Mouse (Mus musculus) hindbrain, embryonic 11.5 days (tissue): ENCODE data around the gene Pip4k2a. TPM values are rescaled to one million over a fixed set of nuclear protein-coding genes. Genes with fewer than 3 reads are reported as not detected.

Source experiments
- ATAC-seq: fragments of 200-750 bp; cut with Nextera tagmentation; 2 replicates; pipeline ENCODE4 v1.8.0; 2017; ENCODE audit warnings: mild to moderate bottlenecking, moderate TSS enrichment, moderate library complexity; ENCODE audit not compliant: low FRiP score
- DNase-seq: peaks from one replicate; pipeline ENCODE4 v3.0.0-alpha.2; 2015; ENCODE audit warnings: low spot score
- H3K27ac ChIP-seq: fragments of 300-500 bp; sonication (generic); 2 replicates; pipeline ENCODE4 v1.5.1; 2014; ENCODE audit warnings: mild to moderate bottlenecking, low read depth, low read length
- H3K27me3 ChIP-seq: fragments of 300-500 bp; sonication (generic); 2 replicates; pipeline ENCODE4 v1.6.1; 2014; ENCODE audit warnings: mild to moderate bottlenecking, low read length, moderate library complexity, mixed read lengths; ENCODE audit not compliant: control insufficient read depth, insufficient read depth
- H3K36me3 ChIP-seq: fragments of 300-500 bp; sonication (generic); 2 replicates; pipeline ENCODE4 v1.6.1; 2014; ENCODE audit warnings: mild to moderate bottlenecking, low read length, moderate library complexity, mixed read lengths; ENCODE audit not compliant: control insufficient read depth, insufficient read depth
- H3K4me1 ChIP-seq: fragments of 300-500 bp; sonication (generic); replicated peaks from 2 replicates; pipeline ENCODE4 v1.6.1; 2014; ENCODE audit warnings: low read length, mixed read lengths; ENCODE audit not compliant: control insufficient read depth, insufficient read depth
- H3K4me2 ChIP-seq: fragments of 300-500 bp; sonication (generic); replicated peaks from 2 replicates; pipeline ENCODE4 v1.6.1; 2014; ENCODE audit warnings: mild to moderate bottlenecking, low read depth, low read length
- H3K4me3 ChIP-seq: fragments of 300-500 bp; sonication (generic); 2 replicates; pipeline ENCODE4 v1.5.1; 2014; ENCODE audit warnings: low read depth, low read length
- H3K9ac ChIP-seq: fragments of 300-500 bp; sonication (generic); 2 replicates; pipeline ENCODE4 v1.6.1; 2014; ENCODE audit warnings: low read depth, low read length
- H3K9me3 ChIP-seq: fragments of 300-500 bp; sonication (generic); 2 replicates; pipeline ENCODE4 v1.6.1; 2016; ENCODE audit warnings: low read length; ENCODE audit not compliant: control insufficient read depth
- WGBS: fragments of 180-500 bp; shearing (Covaris S2); extraction: QIAGEN DNeasy Blood & Tissue Kit; methylation state at CpG from one replicate; pipeline ENCODE4 v1.1.7; 2014; 5-methylcytosine and 5-hydroxymethylcytosine counted together
- polyA plus RNA-seq: library from polyadenylated mRNA; unstranded; fragments of >200 nt; fragmentation: Nextera tagmentation; extraction: Ambion mirVana; gene quantifications from 2 replicates; pipeline ENCODE4 v1.2.1, GENCODE M21; 2014

The Pip4k2a gene
- polyA plus RNA-seq, 1 experiment from 2014 or later, result 10.8 TPM

DNA sequence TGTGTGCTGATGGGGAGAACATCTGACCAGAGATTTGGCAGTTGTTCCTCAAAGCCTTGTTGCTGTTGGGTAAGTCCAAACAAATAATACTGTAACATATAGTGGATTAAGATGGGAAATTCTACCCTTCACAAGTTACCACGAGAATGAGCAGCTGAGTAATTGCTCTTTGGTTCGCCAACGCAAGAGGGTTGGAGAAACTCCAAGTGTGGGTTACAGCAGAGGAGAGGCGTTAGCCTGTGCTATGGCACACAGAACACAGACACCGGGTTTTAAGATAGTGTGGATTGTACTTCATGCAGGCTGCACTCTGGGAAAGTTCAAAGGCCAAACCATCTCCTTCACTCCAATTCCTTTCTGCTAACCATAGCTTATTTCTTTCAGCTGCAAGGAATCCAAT lies 144.6 kb downstream of the Pip4k2a start:
- Histone ChIP-seq H3K9ac (no peak overlapping the region), H3K4me1 (no peaks in the 10 kb centered on the region), H3K27ac (no peak overlapping the region), H3K36me3 (no peaks in the 10 kb centered on the region), H3K4me3 (no peak overlapping the region), H3K4me2 (no peak overlapping the region), H3K27me3 (no peaks in the 10 kb centered on the region), H3K9me3 (no peaks in the 10 kb centered on the region)
- 91% methylated on average over 5 of the region's 5 CpGs for WGBS
- ATAC-seq (no peak), DNase-seq (no peak)

DNA sequence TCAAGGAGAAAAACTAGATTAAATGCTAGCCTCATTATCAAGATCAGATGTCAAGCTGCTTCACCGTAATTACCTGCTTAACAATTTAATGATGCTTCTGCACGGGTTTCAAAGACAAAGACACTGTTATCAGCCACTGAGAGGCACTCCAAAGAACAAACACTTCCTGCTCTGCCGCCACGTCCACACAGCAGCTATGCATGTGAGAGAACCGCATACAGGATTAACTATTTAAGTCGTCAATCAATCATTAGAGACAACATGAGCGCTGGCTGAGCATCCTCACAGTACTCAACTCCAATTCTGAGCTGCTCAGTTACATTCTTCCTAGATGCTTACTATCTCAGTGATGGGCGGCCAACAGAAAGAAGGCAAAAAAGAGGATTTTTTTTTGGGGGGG lies 147.3 kb downstream of the Pip4k2a start:
- no peaks in the 10 kb centered on the region for H3K36me3 ChIP-seq
- WGBS, result 51% methylated on average over 8 of the region's 8 CpGs
- no peak overlapping the region for H3K4me2 ChIP-seq
- H3K9ac ChIP-seq, result no peak overlapping the region
- no peaks in the 10 kb centered on the region for H3K9me3 ChIP-seq
- H3K27ac ChIP-seq, result no peak overlapping the region
- no peak for DNase-seq
- H3K27me3 ChIP-seq, result no peaks in the 10 kb centered on the region
- H3K4me3 ChIP-seq, result no peak overlapping the region
- H3K4me1 ChIP-seq, result no peaks in the 10 kb centered on the region
- ATAC-seq, result no peak

DNA sequence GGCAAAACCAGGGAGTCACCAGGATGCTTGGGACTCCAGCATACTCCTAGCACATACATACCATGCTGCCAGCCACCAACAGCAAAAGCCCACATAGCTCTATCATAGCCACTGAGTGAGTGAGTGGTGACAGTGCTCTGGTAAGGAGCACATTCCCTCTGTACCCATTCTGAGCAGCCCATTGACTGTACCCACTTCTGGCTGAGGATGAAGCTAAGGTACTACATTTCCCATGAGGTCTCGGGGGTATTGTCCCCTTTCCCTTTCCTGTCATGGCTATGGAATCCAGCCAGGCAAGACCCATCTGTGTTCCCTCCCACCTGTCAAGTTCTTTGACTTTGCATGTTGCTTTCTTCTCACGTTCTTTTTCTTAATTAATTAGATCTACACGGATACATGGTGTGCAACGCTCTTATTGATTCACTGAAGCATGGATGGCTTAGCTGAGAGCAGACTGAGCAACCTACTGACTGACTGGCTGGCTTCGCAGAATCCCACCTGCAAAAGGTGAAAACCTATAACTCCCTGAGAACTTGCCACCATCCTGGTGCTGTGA lies 149.8 kb downstream of the Pip4k2a start:
- no peak overlapping the region for H3K4me2 ChIP-seq
- ATAC-seq, result no peak
- H3K9me3 ChIP-seq, result no peaks in the 10 kb centered on the region
- no peaks in the 10 kb centered on the region for H3K27me3 ChIP-seq
- H3K9ac ChIP-seq, result no peak overlapping the region
- no peak overlapping the region for H3K4me3 ChIP-seq
- DNase-seq, result no peak
- no peaks in the 10 kb centered on the region for H3K36me3 ChIP-seq
- no peaks in the 10 kb centered on the region for H3K4me1 ChIP-seq
- no peak overlapping the region for H3K27ac ChIP-seq
- 93% methylated on average over 5 of the region's 5 CpGs for WGBS

DNA sequence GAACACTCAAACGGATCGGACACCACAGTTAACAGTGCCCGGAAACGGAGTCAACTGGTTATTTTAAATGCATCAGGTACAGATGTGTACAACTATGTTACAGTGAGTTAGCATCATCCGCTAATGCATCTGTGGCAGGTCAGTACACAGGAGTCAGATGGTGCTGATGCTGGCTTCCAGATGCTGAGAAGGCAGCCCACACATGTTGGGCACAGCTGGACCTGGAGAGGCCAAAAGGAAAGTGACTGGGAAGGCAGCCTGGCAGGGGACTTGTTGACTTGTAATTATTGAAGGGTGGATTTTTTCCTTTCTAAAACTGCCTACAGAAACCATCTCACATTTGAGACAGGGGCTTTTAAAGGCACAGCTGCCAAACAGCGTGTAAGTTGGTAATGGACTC lies 155.4 kb downstream of the Pip4k2a start:
- no peaks in the 10 kb centered on the region for H3K36me3 ChIP-seq
- no peaks in the 10 kb centered on the region for H3K9me3 ChIP-seq
- no peak overlapping the region for H3K4me2 ChIP-seq
- ATAC-seq (no peak), DNase-seq (no peak)
- H3K4me1 ChIP-seq, result no peaks in the 10 kb centered on the region
- H3K4me3 ChIP-seq, result no peak overlapping the region
- 86% methylated on average over 6 of the region's 6 CpGs for WGBS
- no peak overlapping the region for H3K27ac ChIP-seq
- H3K27me3 ChIP-seq, result no peaks in the 10 kb centered on the region
- no peak overlapping the region for H3K9ac ChIP-seq

DNA sequence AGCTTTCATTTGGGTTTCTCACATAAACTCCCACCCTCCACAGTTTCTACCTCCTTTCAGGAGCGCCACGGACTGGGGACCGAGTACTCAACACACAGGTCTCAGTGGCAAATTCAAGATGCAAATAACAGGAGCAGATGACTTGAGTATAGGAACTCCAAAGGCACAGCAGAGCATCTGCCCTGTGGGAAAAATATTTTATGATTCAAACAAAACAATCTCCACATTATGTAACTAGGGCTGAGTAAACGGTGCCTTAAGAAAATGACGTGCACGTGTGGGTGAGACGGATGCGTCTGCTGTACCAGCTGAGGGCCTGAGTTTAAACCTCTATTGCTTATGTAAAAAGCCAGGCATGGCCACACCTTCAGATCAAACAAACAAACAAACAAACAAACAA lies 156.9 kb downstream of the Pip4k2a start:
- DNase-seq, result no peak
- H3K36me3 ChIP-seq, result no peaks in the 10 kb centered on the region
- no peak overlapping the region for H3K4me2 ChIP-seq
- no peak overlapping the region for H3K9ac ChIP-seq
- no peak overlapping the region for H3K27ac ChIP-seq
- WGBS, result 93% methylated on average over 8 of the region's 8 CpGs
- no peak overlapping the region for H3K4me3 ChIP-seq
- no peaks in the 10 kb centered on the region for H3K27me3 ChIP-seq
- H3K9me3 ChIP-seq, result no peaks in the 10 kb centered on the region
- H3K4me1 ChIP-seq, result no peaks in the 10 kb centered on the region
- no peak for ATAC-seq

DNA sequence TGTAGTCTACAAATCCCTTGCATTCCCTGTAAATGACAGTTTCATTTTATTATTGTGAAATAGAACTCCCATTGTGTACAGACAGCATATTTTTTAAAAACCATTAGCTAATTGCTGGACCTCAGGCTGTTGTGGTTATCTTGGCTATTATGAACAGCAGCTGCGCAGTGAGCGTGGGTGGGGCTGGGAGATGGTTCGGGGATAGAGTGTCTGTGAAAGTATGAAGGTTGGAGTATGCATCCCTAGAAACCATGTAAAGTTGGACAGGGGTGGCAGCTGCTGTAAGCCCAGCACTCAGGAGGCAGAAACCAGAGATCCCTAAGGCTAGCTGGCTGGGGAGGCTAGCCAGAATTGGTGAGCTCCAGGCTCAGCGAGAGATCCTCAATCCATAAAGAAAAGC lies 158.4 kb downstream of the Pip4k2a start:
- Histone ChIP-seq H3K9ac (no peak overlapping the region), H3K27me3 (no peaks in the 10 kb centered on the region), H3K4me1 (no peaks in the 10 kb centered on the region), H3K9me3 (no peaks in the 10 kb centered on the region), H3K27ac (no peak overlapping the region), H3K4me3 (no peak overlapping the region), H3K4me2 (no peak overlapping the region), H3K36me3 (no peaks in the 10 kb centered on the region)
- DNase-seq, result no peak
- ATAC-seq, result no peak
- 88% methylated on average over 4 of the region's 4 CpGs for WGBS

DNA sequence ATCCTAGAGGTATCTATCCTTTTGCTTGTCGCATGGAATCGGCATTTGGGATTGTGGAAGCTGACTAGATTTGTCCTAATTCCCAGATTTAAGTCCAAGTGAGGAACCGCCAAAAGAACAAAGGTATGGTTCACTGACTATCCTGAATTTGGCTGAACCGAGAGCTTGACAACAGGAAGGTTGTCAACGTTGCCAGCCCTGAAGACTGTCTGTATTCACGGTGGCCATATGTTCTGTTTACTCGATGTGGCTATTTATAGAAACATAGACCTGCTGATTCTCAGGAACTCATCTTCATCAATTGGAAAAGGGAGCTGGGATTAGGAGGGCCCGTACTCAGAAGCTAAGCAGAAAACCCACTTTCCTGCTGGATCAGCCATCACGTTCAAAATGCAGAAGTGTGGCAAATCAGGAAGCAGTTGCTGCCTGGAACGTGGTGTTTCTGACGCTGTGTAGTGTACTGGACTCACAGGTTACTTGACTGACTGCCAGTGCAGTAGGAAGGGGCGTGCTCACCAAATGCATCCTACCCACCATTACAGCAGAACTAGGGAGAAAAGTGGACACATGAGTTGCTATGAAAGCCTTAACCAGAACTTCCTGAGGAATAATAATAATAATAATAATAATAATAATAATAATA lies 162.5 kb downstream of the Pip4k2a start:
- no peak overlapping the region for H3K4me2 ChIP-seq
- no peak overlapping the region for H3K4me3 ChIP-seq
- no peaks in the 10 kb centered on the region for H3K27me3 ChIP-seq
- H3K9me3 ChIP-seq, result no peaks in the 10 kb centered on the region
- WGBS, result 94% methylated on average over 12 of the region's 12 CpGs
- H3K4me1 ChIP-seq, result no peaks in the 10 kb centered on the region
- no peak for DNase-seq
- no peak for ATAC-seq
- H3K9ac ChIP-seq, result no peak overlapping the region
- no peaks in the 10 kb centered on the region for H3K36me3 ChIP-seq
- no peak overlapping the region for H3K27ac ChIP-seq

DNA sequence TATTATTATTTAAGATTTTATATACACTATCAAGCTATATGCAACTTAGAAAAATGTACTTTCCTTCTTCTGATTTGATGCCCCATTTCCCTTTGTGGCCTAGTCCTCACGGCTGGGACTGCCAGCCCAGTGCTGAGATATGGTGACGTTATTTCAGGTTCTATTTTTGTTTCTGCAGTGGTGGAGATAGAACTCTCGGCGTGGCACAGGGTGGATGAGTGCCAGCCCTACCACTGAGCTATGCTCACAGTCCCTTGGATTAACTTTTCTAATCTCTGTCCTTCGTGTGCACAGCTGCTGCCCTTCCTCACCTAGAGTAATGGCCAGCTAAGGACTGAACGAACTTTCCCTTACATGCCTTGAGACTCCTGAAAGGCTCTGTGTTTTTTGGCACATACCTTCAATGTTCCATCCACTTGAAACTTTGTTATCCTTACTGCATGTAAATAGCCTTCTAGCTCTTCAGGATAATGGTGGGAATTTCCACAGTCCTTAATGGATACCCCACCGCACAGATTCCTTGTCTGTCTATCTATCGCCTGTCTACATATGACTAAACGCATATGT lies 164.8 kb downstream of the Pip4k2a start:
- no peak overlapping the region for H3K4me2 ChIP-seq
- H3K9me3 ChIP-seq, result no peaks in the 10 kb centered on the region
- WGBS, result 92% methylated on average over 9 of the region's 9 CpGs
- no peaks in the 10 kb centered on the region for H3K27me3 ChIP-seq
- no peak overlapping the region for H3K27ac ChIP-seq
- no peaks in the 10 kb centered on the region for H3K4me1 ChIP-seq
- H3K36me3 ChIP-seq, result no peaks in the 10 kb centered on the region
- ATAC-seq, result no peak
- no peak for DNase-seq
- no peak overlapping the region for H3K9ac ChIP-seq
- no peak overlapping the region for H3K4me3 ChIP-seq
